Mouse (Mus musculus) colon, adult 2 months (tissue): Measurements from ENCODE around the gene Piwil1. TPM values are rescaled to one million over a fixed set of nuclear protein-coding genes. Genes with fewer than 3 reads are reported as not detected.

ENCODE experiments used
- polyA plus RNA-seq: library from polyadenylated mRNA; depleted of rRNA; stranded (reverse); fragments of >200 nt; gene quantifications from 2 replicates; pipeline ENCODE4 v1.2.3, GENCODE M21; 2012; rRNA removed

Piwil1 gene
- not detected in 2 replicates for polyA plus RNA-seq

GRCm38 (mm10) chr5:128702224-128702623, at the start of gene Piwil1:
TSS of gene Piwil1 (plus strand) at chr5:128702524.

Other genes starting within 250 kb of the Piwil1 start
- gene Fzd10, start 101.7 kb upstream of the Piwil1 start, polyA plus RNA-seq, result 0.67 and 0.71 TPM in 2 replicates